Mouse (Mus musculus) kidney, embryonic 14.5 days (tissue): Measurements from ENCODE around the gene B3gat3. TPM values are rescaled to one million over a fixed set of nuclear protein-coding genes. Genes with fewer than 3 reads are reported as not detected.
A peak's percentile ranks its signal among the peaks of the same experiment; 100 is the strongest.
"Not testable (repeated sequence)": the region's sequence is repeated elsewhere in the genome, so short reads cannot be mapped to it uniquely, and the experiment has no call there.

Source experiments
- ATAC-seq: fragments of 200-750 bp; cut with Nextera tagmentation; 2 replicates; pipeline ENCODE4 v1.8.0; 2017; ENCODE audit warnings: moderate number of reproducible peaks, mild to moderate bottlenecking, moderate TSS enrichment, moderate library complexity; ENCODE audit not compliant: low FRiP score, low TSS enrichment
- H3K27ac ChIP-seq: fragments of 300-500 bp; sonication (generic); 2 replicates; pipeline ENCODE4 v1.5.1; 2014; ENCODE audit warnings: low read depth, mild to moderate bottlenecking, low read length, moderate library complexity, mixed read lengths
- H3K27me3 ChIP-seq: fragments of 300-500 bp; sonication (generic); 2 replicates; pipeline ENCODE4 v1.6.1; 2014; ENCODE audit warnings: mild to moderate bottlenecking, low read length; ENCODE audit not compliant: control insufficient read depth, insufficient read depth
- H3K36me3 ChIP-seq: fragments of 300-500 bp; sonication (generic); 2 replicates; pipeline ENCODE4 v1.6.1; 2014; ENCODE audit warnings: low read length, mixed read lengths; ENCODE audit not compliant: control insufficient read depth, insufficient read depth
- H3K4me1 ChIP-seq: fragments of 300-500 bp; sonication (generic); 2 replicates; pipeline ENCODE4 v1.6.1; 2014; ENCODE audit warnings: low read length, mixed read lengths; ENCODE audit not compliant: control insufficient read depth, insufficient read depth
- H3K4me2 ChIP-seq: fragments of 300-500 bp; sonication (generic); replicated peaks from 2 replicates; pipeline ENCODE4 v1.6.1; 2014; ENCODE audit warnings: low read depth, mild to moderate bottlenecking, low read length
- H3K4me3 ChIP-seq: fragments of 300-500 bp; sonication (generic); 2 replicates; pipeline ENCODE4 v1.5.1; 2014; ENCODE audit warnings: mild to moderate bottlenecking, low read length
- H3K9ac ChIP-seq: fragments of 300-500 bp; sonication (generic); 2 replicates; pipeline ENCODE4 v1.6.1; 2014; ENCODE audit warnings: low read depth, mild to moderate bottlenecking, low read length, moderate library complexity
- H3K9me3 ChIP-seq: fragments of 300-500 bp; sonication (generic); 2 replicates; pipeline ENCODE4 v1.6.1; 2016; ENCODE audit warnings: low read length; ENCODE audit not compliant: control insufficient read depth
- WGBS: fragments of 180-500 bp; shearing (Covaris S2); extraction: QIAGEN DNeasy Blood & Tissue Kit; methylation state at CpG from one replicate; pipeline ENCODE4 v1.1.7; 2014; 5-methylcytosine and 5-hydroxymethylcytosine counted together
- polyA plus RNA-seq: library from polyadenylated mRNA; unstranded; fragments of >200 nt; fragmentation: Nextera tagmentation; extraction: Ambion mirVana; gene quantifications from 2 replicates; pipeline ENCODE4 v1.2.1, GENCODE M21; 2014

The B3gat3 gene
- polyA plus RNA-seq, 1 experiment from 2014 or later, result 38.8 TPM

DNA sequence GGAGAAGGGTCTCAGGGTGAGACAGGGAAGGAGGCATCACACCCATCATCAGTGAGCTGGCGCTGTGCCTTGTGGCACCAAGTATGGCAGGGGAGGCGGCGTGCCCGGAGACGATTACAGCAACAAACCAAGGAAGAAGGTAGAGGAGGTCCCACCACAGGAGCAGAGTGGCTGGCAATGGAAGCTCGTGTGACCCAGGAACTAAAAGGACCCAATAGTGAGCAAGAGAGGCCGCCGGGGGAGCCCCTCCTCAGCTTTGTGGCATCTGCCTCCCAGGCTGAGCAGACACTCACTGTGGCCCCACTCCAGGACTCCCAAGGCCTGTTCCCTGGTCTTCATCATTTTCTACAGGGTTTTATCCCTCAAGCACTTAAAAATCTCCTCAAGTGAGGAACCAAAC, 45.6 kb downstream of the B3gat3 start:
- Histone ChIP-seq H3K36me3 (peaks cover 73% of the 10 kb centered on the region), H3K27ac (peak overlapping the region; percentile 87), H3K9ac (peak overlapping the region; percentile 62; the same call in 1 of the 2 replicates), H3K4me2 (peak overlapping the region; percentile 47), H3K27me3 (no peaks in the 10 kb centered on the region), H3K4me3 (peak overlapping the region; percentile 72), H3K9me3 (no peaks in the 10 kb centered on the region), H3K4me1 (peaks cover 4% of the 10 kb centered on the region; the same call in 1 of the 2 replicates)
- 74% methylated on average over 8 of the region's 8 CpGs for WGBS
- no peak for ATAC-seq

DNA sequence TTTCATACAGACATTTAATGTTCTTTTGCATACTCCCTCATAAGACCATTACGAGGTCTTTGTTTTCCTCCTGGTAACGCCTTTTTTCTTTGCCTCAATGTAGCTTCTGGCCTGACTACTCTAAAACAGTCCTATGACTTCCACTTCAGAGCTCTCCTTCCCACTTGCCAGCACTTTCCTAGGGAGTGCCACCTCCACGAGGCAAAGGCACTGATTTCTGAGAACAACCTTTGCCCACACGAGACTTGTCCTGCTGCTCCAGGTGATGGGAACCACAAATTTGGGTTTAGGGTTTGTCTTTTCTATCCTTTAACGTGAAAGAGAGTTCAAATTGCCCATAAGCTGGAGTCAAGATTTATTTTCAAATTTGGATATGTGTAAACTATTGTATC, 46.0 kb downstream of the B3gat3 start:
- Histone ChIP-seq H3K4me3 (peak overlapping the region; percentile 72), H3K27ac (peak overlapping the region; percentile 87), H3K27me3 (no peaks in the 10 kb centered on the region), H3K4me1 (peaks cover 4% of the 10 kb centered on the region; the same call in 1 of the 2 replicates), H3K9ac (peak overlapping the region; percentile 62), H3K36me3 (peaks cover 75% of the 10 kb centered on the region), H3K4me2 (peak overlapping the region; percentile 47), H3K9me3 (no peaks in the 10 kb centered on the region)
- no peak for ATAC-seq
- 35% methylated on average over 5 of the region's 5 CpGs for WGBS

DNA sequence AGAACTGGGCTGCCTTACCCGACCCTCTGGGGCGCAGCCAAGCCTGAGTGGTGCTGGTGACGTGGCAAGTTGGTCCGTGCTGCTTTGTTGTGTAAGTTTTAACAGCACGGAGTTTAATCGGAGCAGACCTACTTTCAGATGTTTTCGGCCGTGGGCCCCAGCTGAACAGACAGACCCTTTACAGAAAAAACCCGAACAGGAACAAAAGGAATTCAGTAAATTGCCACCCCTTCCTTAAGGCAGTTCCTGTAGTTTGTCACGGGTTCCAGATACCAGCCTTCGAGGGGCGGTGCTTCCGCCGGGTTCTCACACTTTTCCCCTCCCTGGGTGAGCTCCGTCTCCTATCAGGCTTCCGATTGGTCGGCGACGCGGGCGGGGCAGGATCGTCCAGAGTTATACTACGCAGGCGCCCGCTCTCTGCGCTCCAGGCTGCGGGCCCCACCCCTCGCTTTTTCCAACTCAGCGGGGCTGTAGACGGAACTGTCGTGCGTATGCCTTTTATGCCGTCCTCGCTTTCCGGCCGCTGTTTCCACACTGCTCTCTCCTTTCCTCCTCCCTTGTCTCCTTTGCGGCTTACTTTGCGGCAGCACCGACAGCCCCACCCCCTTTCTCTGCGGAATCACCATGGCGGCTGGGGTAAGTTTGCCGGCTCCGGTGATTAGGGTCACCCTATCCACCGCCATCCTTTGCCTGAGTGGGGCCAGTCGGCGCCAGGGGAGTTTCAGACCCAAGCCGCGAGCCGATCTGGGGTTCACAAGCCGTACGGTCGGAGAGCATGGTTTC, 46.6 kb downstream of the B3gat3 start, which contains the start of gene Eef1g:
Eef1g (plus strand) TSS at position 452 of the 783 bp plus-strand sequence.
- no peaks in the 10 kb centered on the region for H3K27me3 ChIP-seq
- H3K27ac ChIP-seq, result peak within 1 kb of the TSS; percentile 87
- peaks cover 75% of the 10 kb centered on the region for H3K36me3 ChIP-seq
- H3K9me3 ChIP-seq, result no peaks in the 10 kb centered on the region
- H3K9ac ChIP-seq, result peak within 1 kb of the TSS; percentile 87
- peak within 1 kb of the TSS; percentile 72 for H3K4me3 ChIP-seq
- H3K4me1 ChIP-seq, result peaks cover 4% of the 10 kb centered on the region; the same call in 1 of the 2 replicates
- H3K4me2 ChIP-seq, result peak within 1 kb of the TSS; percentile 47
- whole genome bisulfite sequencing, result under 1% methylated on average over 52 of the region's 52 CpGs
- ATAC-seq, result peak; percentile 99

DNA sequence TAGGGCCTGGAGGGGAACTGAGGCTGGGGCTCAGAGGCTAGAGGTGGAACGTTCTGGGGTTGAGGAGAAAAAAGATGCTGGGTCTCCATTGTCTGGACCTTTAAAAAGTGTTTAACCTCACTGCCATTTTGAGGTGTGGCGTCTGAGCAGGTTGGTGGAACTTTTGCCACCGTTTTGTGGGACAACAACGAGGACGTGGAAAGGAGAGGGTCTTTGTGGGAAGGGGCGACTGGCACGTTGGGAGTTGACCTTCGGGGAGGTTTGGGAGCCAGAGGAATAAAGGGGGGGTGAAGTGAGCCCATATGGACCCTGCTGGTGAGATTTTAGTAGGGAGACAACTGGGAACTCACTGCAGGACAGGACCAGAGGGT, 47.2 kb downstream of the B3gat3 start:
- WGBS, result 0% methylated on average over 8 of the region's 8 CpGs
- no peaks in the 10 kb centered on the region for H3K27me3 ChIP-seq
- peak overlapping the region; percentile 47 for H3K4me2 ChIP-seq
- peaks cover 4% of the 10 kb centered on the region; the same call in 1 of the 2 replicates for H3K4me1 ChIP-seq
- peak overlapping the region; percentile 72 for H3K4me3 ChIP-seq
- H3K36me3 ChIP-seq, result peaks cover 75% of the 10 kb centered on the region
- ATAC-seq, result no peak
- H3K9ac ChIP-seq, result peak overlapping the region; percentile 87
- peak overlapping the region; percentile 3; the same call in 1 of the 2 replicates for H3K27ac ChIP-seq
- H3K9me3 ChIP-seq, result no peaks in the 10 kb centered on the region

DNA sequence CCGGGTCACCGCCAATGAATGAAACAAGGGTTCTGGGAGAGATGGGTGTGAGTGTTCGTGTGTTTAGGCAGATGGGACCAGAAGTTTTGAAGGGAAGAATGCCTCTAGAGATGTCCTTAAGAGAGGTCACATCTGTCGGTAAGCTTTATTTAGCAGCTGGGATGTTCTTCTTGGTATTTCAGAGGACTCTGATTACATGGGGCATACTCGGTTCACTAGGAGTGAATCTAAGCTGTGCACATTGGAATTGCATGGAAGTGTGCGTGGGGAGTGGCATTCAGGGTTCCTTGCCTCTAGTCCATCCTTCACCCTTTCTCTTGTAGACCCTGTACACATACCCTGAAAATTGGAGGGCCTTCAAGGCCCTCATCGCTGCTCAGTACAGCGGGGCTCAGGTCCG, 47.7 kb downstream of the B3gat3 start:
- Histone ChIP-seq H3K27me3 (no peaks in the 10 kb centered on the region), H3K9ac (peak overlapping the region; percentile 87), H3K36me3 (peaks cover 75% of the 10 kb centered on the region), H3K4me2 (peak overlapping the region; percentile 47), H3K4me3 (peak overlapping the region; percentile 72), H3K9me3 (no peaks in the 10 kb centered on the region), H3K4me1 (peaks cover 4% of the 10 kb centered on the region; the same call in 1 of the 2 replicates), H3K27ac (peak overlapping the region; percentile 3; the same call in 1 of the 2 replicates)
- WGBS, result 6% methylated on average over 9 of the region's 9 CpGs
- ATAC-seq, result no peak

DNA sequence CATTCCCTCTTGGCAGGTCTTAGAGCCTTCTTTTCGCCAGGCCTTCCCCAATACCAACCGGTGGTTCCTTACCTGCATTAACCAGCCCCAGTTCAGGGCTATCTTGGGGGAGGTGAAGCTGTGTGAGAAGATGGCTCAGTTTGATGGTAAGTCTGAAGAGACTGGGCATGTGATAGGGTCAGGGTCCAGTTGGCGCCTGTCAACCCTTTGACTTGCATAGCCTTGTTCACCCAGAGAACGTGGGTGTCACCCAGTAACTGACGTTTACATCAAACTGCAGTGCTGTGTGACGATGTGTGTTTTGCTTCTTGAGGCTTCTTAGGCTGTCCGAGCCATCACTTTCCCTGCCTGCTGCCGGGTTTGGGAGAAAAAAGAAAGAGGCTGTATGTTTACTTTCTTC, 52.3 kb downstream of the B3gat3 start:
- peaks cover 90% of the 10 kb centered on the region for H3K36me3 ChIP-seq
- H3K27me3 ChIP-seq, H3K27ac ChIP-seq, H3K4me1 ChIP-seq, H3K9me3 ChIP-seq, H3K9ac ChIP-seq, H3K4me2 ChIP-seq, H3K4me3 ChIP-seq, ATAC-seq: not testable (repeated sequence)
- WGBS, result 83% methylated on average over 8 of the region's 8 CpGs

DNA sequence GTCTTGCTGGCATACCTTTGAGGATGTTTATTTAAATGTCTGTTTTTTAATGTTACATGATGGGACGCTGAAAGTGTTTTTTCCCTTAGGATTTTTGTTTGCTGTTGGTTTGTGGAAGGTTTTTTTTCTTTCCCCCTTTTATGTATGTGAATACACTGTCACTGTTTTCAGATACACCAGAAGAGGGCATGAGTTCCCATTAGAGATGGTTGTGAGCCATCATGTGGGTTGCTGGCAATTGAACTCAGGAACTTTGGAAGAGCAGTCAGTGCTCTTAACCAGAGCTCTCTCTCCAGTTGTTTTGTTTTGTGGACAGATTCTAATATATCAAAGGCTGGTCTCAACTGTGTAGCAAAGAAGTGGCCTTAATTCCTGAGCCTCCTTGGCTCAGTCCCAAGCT, 54.5 kb downstream of the B3gat3 start:
- Histone ChIP-seq H3K36me3 (peaks cover 99% of the 10 kb centered on the region), H3K27ac (no peak overlapping the region), H3K4me2 (no peak overlapping the region), H3K9ac (no peak overlapping the region), H3K27me3 (no peaks in the 10 kb centered on the region), H3K4me1 (no peaks in the 10 kb centered on the region), H3K4me3 (no peak overlapping the region), H3K9me3 (no peaks in the 10 kb centered on the region)
- no peak for ATAC-seq
- 89% methylated on average over 1 of the region's 1 CpGs for WGBS

DNA sequence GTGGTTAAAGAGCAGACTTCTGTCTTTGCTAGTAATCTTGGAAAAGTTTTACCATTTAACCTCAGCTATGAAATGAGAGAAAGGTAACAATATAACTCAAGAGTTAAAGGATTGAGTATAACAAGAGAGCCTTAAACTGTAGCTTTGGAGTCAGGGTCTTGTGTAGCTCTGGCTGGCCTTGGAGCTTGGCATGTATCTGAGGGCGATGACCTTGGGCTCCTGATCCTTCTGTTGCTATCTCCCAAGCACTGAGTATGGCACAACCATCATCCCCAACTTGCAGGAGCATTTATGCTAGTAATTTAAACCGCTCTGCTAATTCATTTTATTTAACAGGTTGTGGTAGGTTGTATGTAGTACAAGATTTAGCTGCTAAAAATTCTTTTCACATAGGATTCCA, 55.3 kb downstream of the B3gat3 start:
- Histone ChIP-seq H3K9me3 (no peaks in the 10 kb centered on the region), H3K4me2 (no peak overlapping the region), H3K36me3 (peaks cover 99% of the 10 kb centered on the region), H3K27ac (no peak overlapping the region), H3K4me1 (no peaks in the 10 kb centered on the region), H3K27me3 (no peaks in the 10 kb centered on the region), H3K4me3 (no peak overlapping the region), H3K9ac (no peak overlapping the region)
- ATAC-seq, result no peak
- WGBS, result 97% methylated on average over 2 of the region's 2 CpGs

DNA sequence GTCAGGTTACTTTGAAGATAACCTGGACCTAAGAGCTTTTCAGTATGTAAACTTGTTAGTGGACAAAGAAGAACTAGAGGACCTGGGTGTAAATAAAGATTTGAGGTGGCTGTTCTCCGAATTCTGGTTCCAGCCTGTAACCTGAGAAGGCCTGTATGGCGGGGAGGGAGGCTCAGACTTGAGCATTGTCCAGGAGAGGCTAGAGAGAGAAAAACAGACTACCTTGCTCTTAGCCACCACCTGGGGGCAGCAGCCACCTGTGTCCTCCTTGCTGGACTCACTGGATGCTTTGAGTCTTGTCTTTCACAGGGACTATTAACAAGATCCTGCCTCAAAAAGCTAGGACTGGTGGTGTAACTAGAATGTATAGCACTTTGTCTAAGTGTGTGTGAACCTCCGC, 56.4 kb downstream of the B3gat3 start:
- Histone ChIP-seq H3K36me3 (peaks cover 90% of the 10 kb centered on the region), H3K27me3 (no peaks in the 10 kb centered on the region), H3K27ac (no peak overlapping the region), H3K4me1 (no peaks in the 10 kb centered on the region), H3K4me2 (no peak overlapping the region), H3K9me3 (no peaks in the 10 kb centered on the region), H3K4me3 (no peak overlapping the region), H3K9ac (no peak overlapping the region)
- WGBS, result 36% methylated on average over 3 of the region's 3 CpGs
- peak; percentile 77 for ATAC-seq
